In the genomic region with DNA sequence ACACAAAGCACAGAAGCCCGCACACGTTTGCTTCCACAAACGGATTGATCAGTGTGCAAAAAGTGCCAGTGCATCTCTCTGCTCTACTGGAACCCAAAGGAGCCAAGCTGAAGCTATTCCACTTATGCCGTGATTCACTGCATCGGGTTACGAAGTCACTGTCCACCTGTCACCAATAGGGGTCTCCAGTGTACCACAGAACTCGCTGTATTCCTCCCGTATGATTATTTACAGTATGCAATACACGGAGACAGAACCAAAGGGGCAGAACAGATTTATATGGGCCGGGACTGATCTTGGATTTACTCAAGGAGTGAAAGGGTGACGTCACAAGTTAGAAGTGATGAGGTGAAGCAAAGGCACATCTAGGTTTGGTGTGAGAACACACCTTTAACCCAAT, we compare ENCODE assay signal across 9 mouse cellular contexts.
DNase-seq lines count a peak whose midpoint lies in the region; ATAC-seq and TF ChIP-seq lines count a peak whose summit lies in the region.
"Had no signal": no experiment of that assay in that cellular context is flagged by ENCODE, and none has a peak within 500 bp of the region (broad histone marks: within the 10 kb centered on the region; RNA-seq: fewer than 3 reads in every experiment).

No protein-coding gene starts in this region.

- TF ChIP-seq CTCF in kidney, postnatal 0 days (IDR thresholded peaks at IDR 0.05; ENCODE audit: low read depth) = peak; percentile 94

- H3K27ac ChIP-seq in forebrain, embryonic 11.5 days (ENCODE audit: low read depth, low read length) = no peak overlapping the region
- no peak overlapping the region for H3K27ac ChIP-seq in heart, embryonic 16.5 days (ENCODE audit: low read length)
- H3K27ac ChIP-seq in kidney, postnatal 0 days = no peak overlapping the region
- H3K27ac ChIP-seq in limb, embryonic 14.5 days (replicated peaks; ENCODE audit: low read depth, low read length) = no peak overlapping the region
- H3K27ac ChIP-seq in neural tube, embryonic 11.5 days (ENCODE audit: low read depth, low read length) = no peak overlapping the region

- peak; percentile 63 for DNase-seq in ES-CJ7 (ENCODE audit: low read depth, low spot score)
- DNase-seq in c-Kit-positive CD71-negative TER-119-negative erythroid progenitor cells, embryonic 14.5 days (ENCODE audit: low read depth) = peak; percentile 37
- peak; percentile 79 for DNase-seq in forebrain, embryonic 11.5 days (ENCODE audit: low spot score)
- peak; percentile 90 for DNase-seq in kidney, postnatal 0 days (ENCODE audit: low spot score)
- peak; percentile 89 for DNase-seq in limb, embryonic 14.5 days (ENCODE audit: low spot score)
- DNase-seq in neural tube, embryonic 11.5 days (ENCODE audit: low spot score) = peak; percentile 82
- DNase-seq in thymus, postnatal 36 days = peak; percentile 5 to 7

- no peak for TF ChIP-seq POLR2A in limb, embryonic 14.5 days (IDR thresholded peaks at IDR 0.05; ENCODE audit: borderline replicate concordance, extremely low read depth, insufficient read depth, insufficient read length)

- H3K4me2 ChIP-seq in forebrain, embryonic 11.5 days (ENCODE audit: low read depth, low read length, severe bottlenecking) = no peak overlapping the region; the same call in 1 of the 2 replicates
- peak overlapping the region; percentile 51; the same call in 1 of the 2 replicates for H3K4me2 ChIP-seq in heart, embryonic 16.5 days (ENCODE audit: low read depth, low read length)
- H3K4me2 ChIP-seq in kidney, postnatal 0 days (ENCODE audit: low read length) = no peak overlapping the region
- peak overlapping the region; percentile 32 for H3K4me2 ChIP-seq in limb, embryonic 14.5 days (replicated peaks; ENCODE audit: low read depth, low read length, severe bottlenecking)
- no peak overlapping the region for H3K4me2 ChIP-seq in neural tube, embryonic 11.5 days (ENCODE audit: low read depth)

- H3K27me3 ChIP-seq in forebrain, embryonic 11.5 days (ENCODE audit: control insufficient read depth, insufficient read depth, low read length) = peaks cover 2% of the 10 kb centered on the region; the same call in 1 of the 2 replicates
- H3K27me3 ChIP-seq in heart, embryonic 16.5 days (ENCODE audit: control insufficient read depth, insufficient read depth, low read length) = no peaks in the 10 kb centered on the region; the same call in 1 of the 2 replicates
- peaks cover 6% of the 10 kb centered on the region for H3K27me3 ChIP-seq in kidney, postnatal 0 days (ENCODE audit: insufficient read depth, low read length)
- no peaks in the 10 kb centered on the region for H3K27me3 ChIP-seq in limb, embryonic 14.5 days (ENCODE audit: control insufficient read depth, insufficient read depth, low read length)
- no peaks in the 10 kb centered on the region for H3K27me3 ChIP-seq in neural tube, embryonic 11.5 days (ENCODE audit: control insufficient read depth, insufficient read depth, low read length)

- no peaks in the 10 kb centered on the region for H3K36me3 ChIP-seq in forebrain, embryonic 11.5 days (ENCODE audit: control insufficient read depth, insufficient read depth, low read length)
- no peaks in the 10 kb centered on the region for H3K36me3 ChIP-seq in heart, embryonic 16.5 days (ENCODE audit: control insufficient read depth, insufficient read depth)
- H3K36me3 ChIP-seq in kidney, postnatal 0 days (ENCODE audit: insufficient read depth, low read length) = no peaks in the 10 kb centered on the region
- H3K36me3 ChIP-seq in limb, embryonic 14.5 days (ENCODE audit: control insufficient read depth, insufficient read depth, low read length) = no peaks in the 10 kb centered on the region
- no peaks in the 10 kb centered on the region for H3K36me3 ChIP-seq in neural tube, embryonic 11.5 days (ENCODE audit: control insufficient read depth, insufficient read depth, low read length)

- ATAC-seq in forebrain, embryonic 11.5 days (replicated peaks; ENCODE audit: low FRiP score) = peak; percentile 63; the same call in 1 of the 2 replicates
- peak; percentile 41; the same call in 1 of the 2 replicates for ATAC-seq in heart, embryonic 16.5 days (replicated peaks; ENCODE audit: extremely low read depth, insufficient read depth, low FRiP score)
- ATAC-seq in kidney, postnatal 0 days (replicated peaks; ENCODE audit: low FRiP score, low read depth) = peak; percentile 68
- peak; percentile 86 for ATAC-seq in limb, embryonic 14.5 days (ENCODE audit: low FRiP score, low read depth)
- ATAC-seq in neural tube, embryonic 11.5 days (ENCODE audit: insufficient read depth, low FRiP score, low TSS enrichment) = 0 out of 2 replicates have a peak, but pooled peaks have one; percentile 35

- no peak overlapping the region for H3K4me3 ChIP-seq in forebrain, embryonic 11.5 days (ENCODE audit: low read depth, low read length)
- peak overlapping the region; percentile 14; the same call in 1 of the 2 replicates for H3K4me3 ChIP-seq in heart, embryonic 16.5 days (ENCODE audit: low read length)
- H3K4me3 ChIP-seq in kidney, postnatal 0 days (replicated peaks; ENCODE audit: low read depth, low read length) = no peak overlapping the region
- no peak overlapping the region for H3K4me3 ChIP-seq in limb, embryonic 14.5 days (replicated peaks; ENCODE audit: low read length)
- H3K4me3 ChIP-seq in neural tube, embryonic 11.5 days (ENCODE audit: low read depth, low read length) = no peak overlapping the region
- H3K4me3 ChIP-seq: erythroblast, embryonic 14.5 days had no signal

- no peak overlapping the region for H3K9ac ChIP-seq in forebrain, embryonic 11.5 days (ENCODE audit: low read length)
- H3K9ac ChIP-seq in heart, embryonic 16.5 days (ENCODE audit: low read length) = peak overlapping the region; percentile 50
- no peak overlapping the region for H3K9ac ChIP-seq in kidney, postnatal 0 days (ENCODE audit: low read depth, low read length)
- no peak overlapping the region for H3K9ac ChIP-seq in limb, embryonic 14.5 days (ENCODE audit: low read depth, low read length, severe bottlenecking)
- H3K9ac ChIP-seq in neural tube, embryonic 11.5 days (ENCODE audit: low read length) = no peak overlapping the region

- no peaks in the 10 kb centered on the region for H3K9me3 ChIP-seq in forebrain, embryonic 11.5 days (ENCODE audit: control insufficient read depth, low read length)
- H3K9me3 ChIP-seq in heart, embryonic 16.5 days (replicated peaks; ENCODE audit: control insufficient read depth, low read length) = no peaks in the 10 kb centered on the region
- H3K9me3 ChIP-seq in kidney, postnatal 0 days (replicated peaks; ENCODE audit: low read length) = no peaks in the 10 kb centered on the region
- no peaks in the 10 kb centered on the region for H3K9me3 ChIP-seq in limb, embryonic 14.5 days (ENCODE audit: control insufficient read depth, low read length)
- H3K9me3 ChIP-seq in neural tube, embryonic 11.5 days (ENCODE audit: control insufficient read depth, low read length) = no peaks in the 10 kb centered on the region

- 4% methylated on average over 11 of the region's 11 CpGs for WGBS in forebrain, embryonic 11.5 days
- 2% methylated on average over 11 of the region's 11 CpGs for WGBS in heart, embryonic 16.5 days
- WGBS in kidney, postnatal 0 days = 4% methylated on average over 11 of the region's 11 CpGs
- WGBS in limb, embryonic 14.5 days = 3% methylated on average over 11 of the region's 11 CpGs
- 4% methylated on average over 11 of the region's 11 CpGs for WGBS in neural tube, embryonic 11.5 days

- H3K4me1 ChIP-seq in forebrain, embryonic 11.5 days (replicated peaks; ENCODE audit: control insufficient read depth, insufficient read depth, low read length) = no peaks in the 10 kb centered on the region
- H3K4me1 ChIP-seq in heart, embryonic 16.5 days (ENCODE audit: control insufficient read depth, insufficient read depth, low read length) = no peaks in the 10 kb centered on the region
- no peaks in the 10 kb centered on the region for H3K4me1 ChIP-seq in kidney, postnatal 0 days (replicated peaks; ENCODE audit: insufficient read depth, low read length)
- peaks cover 5% of the 10 kb centered on the region; the same call in 1 of the 2 replicates for H3K4me1 ChIP-seq in limb, embryonic 14.5 days (ENCODE audit: control insufficient read depth, insufficient read depth, low read length)
- H3K4me1 ChIP-seq in neural tube, embryonic 11.5 days (ENCODE audit: control insufficient read depth, insufficient read depth, low read length) = no peaks in the 10 kb centered on the region

Comparison
In these comparisons a context has a peak if more than half of its experiments do, and no peak if none do; other contexts are left out.
1. DNase-seq: peak in every context shown above with its lines; median percentile 90 in kidney, postnatal 0 days; 89 in limb, embryonic 14.5 days; 82 in neural tube, embryonic 11.5 days; 79 in forebrain, embryonic 11.5 days; 63 in ES-CJ7; 37 in c-Kit-positive CD71-negative TER-119-negative erythroid progenitor cells, embryonic 14.5 days; 6 in thymus, postnatal 36 days.
2. ATAC-seq: peak in every context shown above with its lines; median percentile 86 in limb, embryonic 14.5 days; 68 in kidney, postnatal 0 days; 63 in forebrain, embryonic 11.5 days; 41 in heart, embryonic 16.5 days; 35 in neural tube, embryonic 11.5 days.
3. H3K4me2 ChIP-seq: peak in heart, embryonic 16.5 days (single experiment) and limb, embryonic 14.5 days (single experiment); none in forebrain, embryonic 11.5 days (single experiment), kidney, postnatal 0 days (single experiment) and neural tube, embryonic 11.5 days (single experiment).